Mouse (Mus musculus) heart, postnatal 4 days (tissue): ENCODE measurements around the gene Rps19bp1. TPM values are rescaled to one million over a fixed set of nuclear protein-coding genes. Genes with fewer than 3 reads are reported as not detected.

Experiments
- DNase-seq: peaks from one replicate; pipeline ENCODE4 v3.0.0; 2021
- total RNA-seq, 2 experiments: library from RNA; stranded (reverse); gene quantifications; 2 replicates each; pipeline ENCODE4 v1.2.3; 2021

Rps19bp1 gene
- total RNA-seq, 2 experiments from 2014 or later: 26.1 to 27.2 TPM

- peak; percentile 23 for DNase-seq
These were observed 44.9 kb downstream of the Rps19bp1 start for GRCm38 (mm10) chr15:80219211-80219610.

GRCm38 (mm10) chr15:80217476-80217875 is 46.6 kb downstream of the Rps19bp1 start:
- DNase-seq: no peak

GRCm38 (mm10) chr15:80216480-80216820 is 47.7 kb downstream of the Rps19bp1 start:
- DNase-seq: no peak

GRCm38 (mm10) chr15:80215716-80216479 is 48.2 kb downstream of the Rps19bp1 start:
- DNase-seq: peak; percentile 61

- no peak for DNase-seq
These were observed 50.4 kb downstream of the Rps19bp1 start for GRCm38 (mm10) chr15:80213688-80214087.

Other genes starting within 250 kb of the Rps19bp1 start
- 10 to 100 TPM; 46.4 to 50.7 TPM for gene Pdgfb, start 249.3 kb downstream of the Rps19bp1 start, total RNA-seq
- gene Syngr1, start 173.0 kb downstream of the Rps19bp1 start, total RNA-seq: 10 to 100 TPM; 73.4 to 86.0 TPM
- 100 to 1,000 TPM; 591 to 607 TPM for gene Rpl3, start 172.4 kb downstream of the Rps19bp1 start, total RNA-seq
- 10 to 100 TPM; 36.5 to 37.0 TPM for gene Tab1, start 131.2 kb downstream of the Rps19bp1 start, total RNA-seq
- gene Mgat3, start 90.6 kb downstream of the Rps19bp1 start, total RNA-seq: 1 to 10 TPM; 2.5 TPM
- gene Mief1, start 30.3 kb downstream of the Rps19bp1 start, total RNA-seq: 10 to 100 TPM; 38.0 to 38.3 TPM
- gene AC140267.1, start 28.5 kb downstream of the Rps19bp1 start, total RNA-seq: 10 to 100 TPM; 20.3 to 24.3 TPM
- 100 to 1,000 TPM; 119 to 131 TPM for gene Atf4, start 9.1 kb downstream of the Rps19bp1 start, total RNA-seq
- gene Cacna1i, start 22.9 kb upstream of the Rps19bp1 start, total RNA-seq: under 1 TPM in 1 of 2 experiments, not detected in 1; 0.05 TPM